Mouse (Mus musculus): Measurements from ENCODE around the gene Grid2.

DNA sequence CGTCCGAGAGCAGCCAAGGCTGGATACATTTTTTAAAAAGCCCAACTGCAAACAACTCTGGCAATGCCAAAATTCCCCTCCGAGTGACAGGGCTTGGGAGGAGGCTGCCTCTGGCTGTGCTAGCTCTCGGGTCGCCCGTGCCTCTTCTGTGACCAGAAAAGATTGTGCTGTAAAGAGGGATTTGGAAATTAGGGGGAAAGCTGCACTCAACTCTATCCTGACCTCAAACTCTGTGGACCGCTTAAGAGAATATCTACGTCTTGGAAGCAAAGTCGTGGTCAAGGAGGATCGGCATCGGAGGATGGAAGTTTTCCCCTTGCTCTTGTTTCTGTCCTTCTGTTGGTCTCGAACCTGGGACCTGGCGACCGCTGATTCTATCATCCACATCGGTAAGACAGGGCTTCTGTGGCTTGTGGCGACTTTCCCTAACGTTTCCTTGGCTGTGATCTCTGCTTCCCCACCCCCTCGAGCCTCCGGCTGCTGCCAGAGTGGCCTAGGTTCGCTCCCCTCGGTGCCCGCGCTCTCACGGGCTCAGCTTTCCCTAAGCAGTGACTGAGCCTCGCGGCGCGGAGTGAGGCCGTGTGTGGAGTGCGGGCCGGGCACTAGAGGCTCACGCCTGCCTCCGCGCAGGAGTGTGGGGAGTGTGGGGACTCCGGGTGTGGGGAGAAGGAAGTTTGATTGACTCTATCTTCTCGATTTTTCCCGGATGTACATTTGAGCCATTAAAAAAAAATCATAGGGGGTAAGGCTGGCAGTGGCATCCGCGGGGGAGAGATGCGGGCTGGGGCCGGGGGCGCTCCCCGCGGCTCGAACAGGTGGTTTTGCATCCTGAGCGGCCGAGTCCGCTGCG is 1.1 kb downstream of the Grid2 start:
- TF ChIP-seq GATA1 (IDR thresholded peaks at IDR 0.05; ENCODE audit: borderline replicate concordance, low read length) (no peak), FLI1 (IDR thresholded peaks at IDR 0.05; ENCODE audit: low read length) (no peak)

All from megakaryocyte, embryonic 14.5 days (primary cell).